Mouse (Mus musculus): ENCODE measurements around the gene Tdpoz2.
"Not testable (repeated sequence)": the region's sequence is repeated elsewhere in the genome, so short reads cannot be mapped to it uniquely, and the experiment has no call there.

DNA sequence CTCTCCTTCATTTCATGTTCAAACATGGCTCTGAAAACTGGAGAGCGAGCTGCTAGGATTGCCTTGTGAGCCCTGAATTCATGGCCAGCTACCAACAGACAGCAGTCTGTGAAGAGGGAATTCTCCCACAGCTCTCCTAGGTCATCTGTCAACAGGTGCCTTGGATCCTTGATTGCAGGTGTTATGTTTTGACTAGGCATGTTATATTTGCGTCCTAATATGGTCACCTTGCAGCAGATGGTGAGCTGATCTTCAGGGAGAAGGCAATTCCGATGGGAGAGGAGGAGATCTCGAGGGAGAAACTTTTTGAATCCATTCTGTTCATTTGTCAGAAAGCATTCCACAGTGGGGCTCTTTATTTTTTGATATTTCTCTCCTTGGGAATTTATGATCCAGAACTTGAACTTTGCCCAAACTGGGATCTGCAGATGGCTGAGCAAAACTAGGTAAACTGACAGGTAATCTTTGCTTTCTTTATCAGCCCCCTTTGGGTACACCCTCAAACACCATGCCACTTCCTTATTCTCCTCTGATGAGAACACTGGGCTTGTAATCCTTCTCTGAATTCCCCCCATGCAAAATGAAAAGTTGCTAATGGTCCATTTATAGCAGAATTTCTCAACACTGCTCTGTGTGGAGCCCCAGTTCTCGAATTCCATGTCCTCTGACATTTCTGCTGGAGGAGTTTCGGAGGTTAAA lies 18.5 kb upstream of the Tdpoz2 start:
- TF ChIP-seq ZMIZ1 (IDR thresholded peaks at IDR 0.05; ENCODE audit: low read depth, low read length); CTCF (IDR thresholded peaks at IDR 0.05 in 2 of 3, conservative IDR thresholded peaks at IDR 0.05 in 1 of 3; ENCODE audit: control insufficient read depth in 1 of 3, insufficient read depth in 1 of 3, low read depth in 2 of 3, low read length in 3 of 3, poor library complexity in 1 of 3, severe bottlenecking in 1 of 3); SMC3 (IDR thresholded peaks at IDR 0.05; ENCODE audit: low read depth, low read length); POLR2A (IDR thresholded peaks at IDR 0.05; ENCODE audit: control insufficient read depth in 1 of 2, insufficient read depth in 1 of 2, low read depth in 1 of 2, low read length in 2 of 2, poor library complexity in 1 of 2); MXI1 (IDR thresholded peaks at IDR 0.05; ENCODE audit: low read depth, low read length); MAX (IDR thresholded peaks at IDR 0.05; ENCODE audit: low read length); ETS1 (IDR thresholded peaks at IDR 0.05; ENCODE audit: low read depth, low read length); POLR2AphosphoS2 (IDR thresholded peaks at IDR 0.05; ENCODE audit: low read length); TAL1 (IDR thresholded peaks at IDR 0.05; ENCODE audit: low read length); TBP (IDR thresholded peaks at IDR 0.05; ENCODE audit: low read depth, low read length); POLR2AphosphoS5 (IDR thresholded peaks at IDR 0.05; ENCODE audit: borderline replicate concordance, low read depth, low read length); CHD1 (IDR thresholded peaks at IDR 0.05; ENCODE audit: low read depth, low read length); MYC (IDR thresholded peaks at IDR 0.05; ENCODE audit: low read depth, low read length): not testable (repeated sequence)

All from MEL (cell line).